Comparison of ENCODE assay signal across 12 mouse cellular contexts in genomic region chr4:75212396-75213175, GRCm38 (mm10).
DNase-seq lines count a peak whose midpoint lies in the region; ATAC-seq lines count a peak whose summit lies in the region.
"Had no signal": no experiment of that assay in that cellular context is flagged by ENCODE, and none has a peak within 500 bp of the region (broad histone marks: within the 10 kb centered on the region; RNA-seq: fewer than 3 reads in every experiment).

No protein-coding gene starts in this region.

- peaks cover 7% of the 10 kb centered on the region for H3K4me1 ChIP-seq in forebrain, embryonic 13.5 days
- peaks cover 4% of the 10 kb centered on the region; the same call in 1 of the 2 replicates for H3K4me1 ChIP-seq in hindbrain, embryonic 12.5 days
- H3K4me1 ChIP-seq in neural tube, embryonic 15.5 days: 0 out of 2 replicates have a peak, but pooled peaks cover 3% of the 10 kb centered on the region

- no peak overlapping the region for H3K9ac ChIP-seq in forebrain, embryonic 13.5 days
- no peak overlapping the region for H3K9ac ChIP-seq in hindbrain, embryonic 12.5 days
- no peak overlapping the region for H3K9ac ChIP-seq in neural tube, embryonic 15.5 days (replicated peaks)

- no peaks in the 10 kb centered on the region for H3K9me3 ChIP-seq in forebrain, embryonic 13.5 days (replicated peaks)
- H3K9me3 ChIP-seq in hindbrain, embryonic 12.5 days (replicated peaks): no peaks in the 10 kb centered on the region
- H3K9me3 ChIP-seq in neural tube, embryonic 15.5 days (replicated peaks): no peaks in the 10 kb centered on the region

- DNase-seq in left cerebral cortex, adult 8-10 months (ENCODE audit: low spot score in 2 of 2): peak; percentile 1 to 60
- no peak for DNase-seq in urinary bladder, postnatal 4 days (ENCODE audit: low spot score in 2 of 2)
- DNase-seq in ovary, postnatal 14 days (ENCODE audit: low spot score): no peak
- DNase-seq in testis, postnatal 10 days (ENCODE audit: low spot score): no peak
- DNase-seq in lung, postnatal 25 days (ENCODE audit: low spot score): no peak
- DNase-seq: adrenal gland, adult 8-10 months; gastrocnemius, postnatal 14 days; lung, postnatal 4 days; retina, postnatal 1 day had no signal

- ATAC-seq in forebrain, embryonic 13.5 days: peak; percentile 100
- ATAC-seq in hindbrain, embryonic 12.5 days (ENCODE audit: low FRiP score): peak; percentile 97
- ATAC-seq in neural tube, embryonic 15.5 days (ENCODE audit: low FRiP score): peak; percentile 68; the same call in 1 of the 2 replicates

- no peaks in the 10 kb centered on the region for H3K36me3 ChIP-seq in forebrain, embryonic 13.5 days (ENCODE audit: poor library complexity, severe bottlenecking)
- H3K36me3 ChIP-seq in hindbrain, embryonic 12.5 days: no peaks in the 10 kb centered on the region
- H3K36me3 ChIP-seq in neural tube, embryonic 15.5 days: no peaks in the 10 kb centered on the region

- H3K4me2 ChIP-seq in forebrain, embryonic 13.5 days: peak overlapping the region; percentile 1; the same call in 1 of the 2 replicates
- H3K4me2 ChIP-seq in hindbrain, embryonic 12.5 days (replicated peaks): no peak overlapping the region
- no peak overlapping the region for H3K4me2 ChIP-seq in neural tube, embryonic 15.5 days

- H3K27me3 ChIP-seq in forebrain, embryonic 13.5 days: no peaks in the 10 kb centered on the region
- no peaks in the 10 kb centered on the region for H3K27me3 ChIP-seq in hindbrain, embryonic 12.5 days
- H3K27me3 ChIP-seq in neural tube, embryonic 15.5 days (replicated peaks): no peaks in the 10 kb centered on the region

- H3K4me3 ChIP-seq in forebrain, embryonic 13.5 days: no peak overlapping the region
- H3K4me3 ChIP-seq in hindbrain, embryonic 12.5 days: no peak overlapping the region
- no peak overlapping the region for H3K4me3 ChIP-seq in neural tube, embryonic 15.5 days (replicated peaks)

- peak overlapping the region; percentile 41 for H3K27ac ChIP-seq in forebrain, embryonic 13.5 days
- peak overlapping the region; percentile 69 for H3K27ac ChIP-seq in hindbrain, embryonic 12.5 days
- H3K27ac ChIP-seq in neural tube, embryonic 15.5 days (replicated peaks): no peak overlapping the region

Comparison
In these comparisons a context has a peak if more than half of its experiments do, and no peak if none do; other contexts are left out.
1. DNase-seq: peak in left cerebral cortex, adult 8-10 months (2 of 2); none in urinary bladder, postnatal 4 days (0 of 2), ovary, postnatal 14 days (single experiment), testis, postnatal 10 days (single experiment) and lung, postnatal 25 days (single experiment).
2. Peak in every context shown above with its lines, with median percentiles within 50 percentile points of each other: ATAC-seq.